Mouse (Mus musculus) gastrocnemius, adult 8-10 months (tissue): ENCODE measurements at regions not wholly inside any gene's neighbourhood (a gene's known extent, or its start where the extent isn't known, plus 50 kb on each side); places are given as distances from the start of the nearest gene placed in this dataset.

Experiments used
- DNase-seq, 2 experiments: peaks; one replicate each; pipeline ENCODE4 v3.0.0; 2022; ENCODE audit warnings: low spot score in 2 of 2

GRCm38 (mm10) chr10:53435181-53435874, 55.6 kb upstream of the Cep85l start:
- peak; percentile 71 to 76 for DNase-seq

GRCm38 (mm10) chr10:53434376-53435171, 54.8 kb upstream of the Cep85l start:
- peak in 1 of 2 experiments; percentile 4 for DNase-seq

- DNase-seq = no peak
Observed at GRCm38 (mm10) chr10:53432794-53433193, 53.0 kb upstream of the Cep85l start.

GRCm38 (mm10) chr10:53429539-53430344, 50.0 kb upstream of the Cep85l start:
- DNase-seq = no peak
